Mouse (Mus musculus) macrophage (primary cell): ENCODE measurements at regions not wholly inside any gene's neighbourhood (a gene's known extent, or its start where the extent isn't known, plus 50 kb on each side); places are given as distances from the start of the nearest gene placed in this dataset.

ENCODE experiments used
- H3K27ac ChIP-seq: fragments of 350-480 bp; formaldehyde crosslinking; 2 replicates; pipeline ENCODE4 v1.9.0; 2021
- H3K36me3 ChIP-seq: fragments of 350-480 bp; formaldehyde crosslinking; 2 replicates; pipeline ENCODE4 v1.9.0; 2021; ENCODE audit errors: inconsistent target
- H3K4me3 ChIP-seq: fragments of 350-480 bp; formaldehyde crosslinking; 2 replicates; pipeline ENCODE4 v1.9.0; 2021; ENCODE audit errors: inconsistent target
- H3K79me2 ChIP-seq: fragments of 350-480 bp; formaldehyde crosslinking; 2 replicates; pipeline ENCODE4 v1.9.0; 2021; ENCODE audit errors: inconsistent target
- WGBS: methylation state at CpG from one replicate; pipeline ENCODE4 v1.1.7; 2026; ENCODE audit warnings: inconsistent platforms; ENCODE audit not compliant: missing documents; 5-methylcytosine and 5-hydroxymethylcytosine counted together

DNA sequence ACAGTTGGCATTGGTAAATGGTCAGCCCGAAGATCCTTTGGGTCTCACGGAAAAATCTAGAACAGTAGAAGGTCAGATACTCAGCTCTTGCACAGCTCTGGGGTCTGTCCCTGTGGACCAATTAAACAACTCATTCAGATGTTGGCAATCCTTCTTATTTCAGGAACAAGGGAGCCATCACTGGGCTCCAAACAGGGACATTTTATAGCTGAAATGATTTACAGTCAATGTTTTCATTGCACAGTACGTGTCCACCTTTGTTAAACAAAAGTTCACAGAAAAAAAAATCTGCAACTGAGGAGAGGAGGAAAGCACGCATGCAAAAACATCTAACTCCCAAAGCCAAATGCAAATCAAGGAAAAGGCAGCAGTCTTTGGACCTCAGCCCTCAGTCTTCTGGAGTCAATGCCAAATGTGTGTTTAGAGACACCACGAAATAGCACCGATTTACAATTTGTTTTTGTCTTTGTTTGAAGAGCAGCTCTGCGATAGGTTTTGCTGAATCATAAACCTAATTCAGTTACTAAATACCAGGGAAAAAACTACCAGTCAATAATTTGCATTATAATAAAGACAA is 127.1 kb downstream of the Kctd12 start:
- Histone ChIP-seq H3K79me2 (no peaks in the 10 kb centered on the region), H3K36me3 (no peaks in the 10 kb centered on the region), H3K4me3 (no peak overlapping the region), H3K27ac (no peak overlapping the region)
- 78% methylated on average over 7 of the region's 7 CpGs for WGBS

DNA sequence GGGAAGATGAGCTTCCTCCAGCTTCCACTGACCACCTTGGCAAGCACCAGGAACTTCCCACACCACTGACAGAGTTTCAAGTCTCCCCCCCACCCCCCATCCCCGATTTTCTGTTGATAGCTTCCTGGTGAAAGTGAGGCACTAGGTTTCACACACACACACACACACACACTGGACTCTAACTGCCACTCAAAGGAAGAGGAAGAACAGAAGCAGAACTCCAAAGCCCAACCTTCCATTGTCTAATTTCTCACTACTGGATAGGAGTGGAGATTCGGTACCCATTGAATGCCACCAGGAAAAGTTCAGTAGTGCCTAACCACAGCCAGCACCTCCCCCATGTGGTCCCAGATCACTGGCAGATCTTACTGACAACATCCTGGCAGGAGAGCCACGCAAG is 138.7 kb downstream of the Kctd12 start:
- Histone ChIP-seq H3K27ac (no peak overlapping the region), H3K36me3 (no peaks in the 10 kb centered on the region), H3K4me3 (no peak overlapping the region), H3K79me2 (no peaks in the 10 kb centered on the region)
- 21% methylated on average over 3 of the region's 3 CpGs for WGBS

DNA sequence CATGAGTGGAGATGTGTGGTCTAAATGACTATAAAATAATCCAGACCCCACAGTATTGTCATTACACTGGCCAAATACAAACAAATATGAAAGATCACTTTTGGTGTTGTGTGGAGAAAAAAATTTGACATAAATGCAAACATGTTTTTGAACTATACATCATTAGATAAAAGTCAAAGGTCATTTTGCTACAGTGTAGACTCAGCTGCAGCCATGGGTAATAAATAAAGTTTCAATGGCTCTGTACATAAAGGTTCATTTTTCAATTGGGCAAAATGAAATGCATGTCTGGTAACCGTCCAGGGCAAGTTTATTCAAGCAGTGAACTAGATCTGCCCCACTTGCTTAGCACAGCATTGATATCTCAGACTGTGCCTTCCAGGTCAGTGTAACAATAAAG is 144.8 kb downstream of the Kctd12 start:
- Histone ChIP-seq H3K4me3 (no peak overlapping the region), H3K36me3 (no peaks in the 10 kb centered on the region), H3K27ac (no peak overlapping the region), H3K79me2 (no peaks in the 10 kb centered on the region)
- WGBS, result 83% methylated on average over 1 of the region's 1 CpGs

DNA sequence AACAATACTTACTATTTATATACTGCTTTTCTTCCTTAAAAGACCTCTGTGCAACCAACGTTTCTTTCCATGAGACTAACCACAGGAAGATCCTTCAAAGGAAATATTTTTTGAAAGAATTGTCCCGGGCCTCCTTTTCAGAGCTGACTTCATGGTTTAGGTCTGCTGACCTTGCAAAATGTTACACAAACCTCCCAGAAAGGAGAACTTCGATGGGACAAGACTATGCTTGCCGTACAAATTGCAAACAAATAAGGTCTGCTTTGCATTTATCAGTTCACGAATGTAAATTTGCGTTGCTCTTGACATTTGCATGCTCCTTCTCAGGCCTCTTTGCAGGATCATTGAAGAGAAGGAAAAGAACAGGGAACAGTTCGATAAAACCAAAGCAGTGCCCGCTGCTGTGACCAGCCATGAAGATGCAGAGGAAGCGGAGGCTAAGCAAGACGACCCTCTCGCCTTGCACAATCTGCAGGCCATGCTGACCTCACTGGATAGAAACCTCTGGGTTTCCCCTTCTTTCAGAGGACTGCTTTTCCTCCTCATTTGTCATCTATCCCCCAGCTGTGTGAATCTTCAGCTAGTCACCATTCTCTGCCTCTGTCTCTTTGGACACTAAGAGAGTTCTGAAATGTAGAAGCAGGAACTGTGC is 147.2 kb downstream of the Kctd12 start:
- Histone ChIP-seq H3K4me3 (peak overlapping the region; percentile 0; the same call in 1 of the 2 replicates), H3K36me3 (no peaks in the 10 kb centered on the region), H3K79me2 (no peaks in the 10 kb centered on the region), H3K27ac (peak overlapping the region; percentile 82)
- WGBS, result 7% methylated on average over 11 of the region's 11 CpGs

DNA sequence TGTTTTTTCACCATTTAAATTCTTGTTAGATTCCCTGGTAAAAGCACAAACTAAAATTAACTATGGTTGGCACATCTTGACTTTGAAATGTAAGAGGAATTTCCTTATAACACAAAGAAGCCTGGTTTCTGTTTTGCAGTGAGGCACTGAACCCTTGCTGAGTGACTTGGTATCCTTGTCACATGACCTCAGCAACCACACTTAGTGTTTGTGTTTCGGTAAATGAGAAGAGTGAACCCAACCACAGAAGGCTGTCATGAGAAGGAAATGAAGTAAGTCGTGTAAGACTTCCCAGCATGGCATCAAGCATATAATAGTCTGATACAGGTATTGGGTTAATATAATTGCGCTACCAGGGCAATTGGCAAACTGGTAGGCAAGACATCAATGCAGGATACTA is 154.0 kb downstream of the Kctd12 start:
- Histone ChIP-seq H3K4me3 (no peak overlapping the region), H3K27ac (peak overlapping the region; percentile 77), H3K79me2 (no peaks in the 10 kb centered on the region), H3K36me3 (no peaks in the 10 kb centered on the region)
- WGBS, result 36% methylated on average over 3 of the region's 3 CpGs

DNA sequence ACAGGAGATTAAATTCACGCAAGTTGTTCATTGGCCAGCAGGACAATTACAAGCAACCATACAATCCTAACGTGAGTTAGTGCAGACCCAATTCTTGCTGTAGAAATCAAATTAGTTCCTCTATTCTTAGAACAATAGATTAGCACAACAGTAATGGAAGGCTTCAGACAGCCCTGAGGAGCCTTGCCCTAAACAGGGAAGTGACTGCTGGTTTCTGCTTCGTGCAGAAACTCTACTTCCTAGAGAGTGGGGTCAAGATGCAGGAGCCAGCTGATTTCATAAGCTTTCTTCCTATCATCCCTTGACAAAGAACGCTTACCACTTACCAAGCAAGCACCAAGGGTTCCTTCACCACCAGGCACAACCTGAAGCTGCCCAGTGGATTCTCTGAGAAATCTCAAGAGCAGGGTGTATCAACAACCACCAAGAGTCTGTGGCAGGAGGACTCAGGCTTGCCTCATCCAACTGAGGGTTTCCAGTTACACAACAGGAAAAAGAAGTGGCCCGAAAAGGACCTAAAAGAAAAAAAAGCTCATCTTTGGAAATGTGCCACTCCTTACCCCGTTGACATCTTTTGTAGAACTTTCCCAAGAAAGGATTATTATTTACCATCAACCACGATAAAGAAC is 154.6 kb downstream of the Kctd12 start:
- no peak overlapping the region for H3K4me3 ChIP-seq
- 16% methylated on average over 7 of the region's 7 CpGs for WGBS
- peak overlapping the region; percentile 77 for H3K27ac ChIP-seq

DNA sequence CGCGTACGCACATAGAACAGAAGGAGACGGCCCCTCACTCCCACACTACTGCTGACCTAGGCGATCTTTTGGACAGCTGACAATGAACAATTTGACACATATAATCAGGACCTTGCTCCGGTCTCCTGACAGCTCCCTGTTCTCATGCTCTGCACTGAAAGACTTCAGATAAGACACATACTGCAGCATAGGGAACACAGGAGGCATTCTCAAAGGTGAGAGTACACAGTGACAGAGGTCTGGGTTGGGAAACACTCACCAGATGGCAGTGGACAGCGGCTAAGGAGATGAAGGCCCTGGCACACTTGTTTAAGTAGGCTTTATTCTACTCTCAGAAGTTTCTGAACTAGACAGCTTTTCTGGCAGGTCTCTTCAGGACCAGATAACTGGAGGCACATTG is 156.9 kb downstream of the Kctd12 start:
- Histone ChIP-seq H3K36me3 (no peaks in the 10 kb centered on the region), H3K79me2 (no peaks in the 10 kb centered on the region), H3K27ac (no peak overlapping the region), H3K4me3 (no peak overlapping the region)
- WGBS, result 95% methylated on average over 7 of the region's 7 CpGs

More for the DNA sequence above, 154.6 kb downstream of the Kctd12 start:
- H3K36me3 ChIP-seq, result no peaks in the 10 kb centered on the region
- no peaks in the 10 kb centered on the region for H3K79me2 ChIP-seq

DNA sequence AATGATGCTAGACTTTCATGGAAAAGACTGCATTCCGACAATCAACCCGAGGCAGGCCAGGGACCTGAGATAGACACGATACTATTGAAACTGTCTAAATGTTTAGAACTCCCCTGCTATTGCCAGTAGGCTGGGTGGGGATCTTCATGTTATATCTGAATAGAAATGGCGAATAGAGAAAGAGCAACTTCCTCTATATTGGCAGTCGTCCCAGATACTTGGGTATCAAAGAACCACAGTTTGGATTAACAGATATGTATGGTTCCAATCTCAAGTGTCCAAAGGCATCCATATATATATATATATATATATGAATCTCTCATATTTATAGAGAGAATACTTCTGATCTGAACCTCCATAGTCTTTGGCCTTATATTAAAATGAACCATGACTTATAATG is 161.8 kb downstream of the Kctd12 start:
- no peak overlapping the region for H3K27ac ChIP-seq
- H3K4me3 ChIP-seq, result no peak overlapping the region
- WGBS, result 88% methylated on average over 5 of the region's 5 CpGs
- H3K79me2 ChIP-seq, result no peaks in the 10 kb centered on the region
- H3K36me3 ChIP-seq, result no peaks in the 10 kb centered on the region

DNA sequence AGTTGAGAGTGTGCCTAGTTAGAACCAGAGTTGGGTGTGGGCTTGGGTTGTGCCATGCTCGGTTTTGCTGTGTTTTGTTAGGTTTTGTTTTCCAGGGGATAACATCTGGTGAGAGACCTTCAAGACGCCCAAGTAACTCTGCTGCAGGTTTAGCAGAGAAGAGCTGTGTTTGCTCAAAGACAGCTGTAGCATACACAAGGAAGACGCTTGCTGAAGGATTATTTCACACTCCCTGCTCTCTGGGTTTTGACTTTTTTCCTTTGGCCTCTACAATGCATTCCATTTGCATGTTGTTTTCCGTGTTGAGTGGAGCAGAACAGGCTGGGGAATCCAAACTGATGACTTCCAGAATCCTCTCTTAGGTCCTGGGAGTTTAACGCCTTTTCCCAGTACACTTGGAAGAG is 170.8 kb downstream of the Kctd12 start:
- no peak overlapping the region for H3K4me3 ChIP-seq
- H3K79me2 ChIP-seq, result no peaks in the 10 kb centered on the region
- H3K36me3 ChIP-seq, result no peaks in the 10 kb centered on the region
- WGBS, result 84% methylated on average over 5 of the region's 5 CpGs
- H3K27ac ChIP-seq, result peak overlapping the region; percentile 80; the same call in 1 of the 2 replicates

DNA sequence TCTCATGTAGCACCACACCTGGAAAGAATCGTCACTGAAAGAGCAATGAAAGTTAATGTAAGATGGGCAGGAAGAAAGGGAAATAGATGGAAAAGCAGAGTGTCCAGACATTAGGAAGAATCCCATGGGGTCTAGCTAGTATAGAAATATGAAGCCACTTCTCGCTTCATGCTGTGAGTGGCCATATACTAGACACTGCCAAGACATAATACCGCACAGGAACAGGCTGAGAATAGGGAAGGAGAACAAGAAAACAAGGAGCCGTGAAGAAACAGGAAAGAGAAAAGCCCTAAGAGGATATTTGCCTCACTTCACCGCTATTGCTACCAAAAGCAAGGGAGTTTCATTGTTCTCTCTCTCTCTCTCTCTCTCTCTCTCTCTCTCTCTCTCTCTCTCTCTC is 171.4 kb downstream of the Kctd12 start:
- no peaks in the 10 kb centered on the region for H3K36me3 ChIP-seq
- H3K27ac ChIP-seq, result peak overlapping the region; percentile 80
- 5% methylated on average over 4 of the region's 5 CpGs for WGBS
- H3K79me2 ChIP-seq, result no peaks in the 10 kb centered on the region
- H3K4me3 ChIP-seq, result no peak overlapping the region

DNA sequence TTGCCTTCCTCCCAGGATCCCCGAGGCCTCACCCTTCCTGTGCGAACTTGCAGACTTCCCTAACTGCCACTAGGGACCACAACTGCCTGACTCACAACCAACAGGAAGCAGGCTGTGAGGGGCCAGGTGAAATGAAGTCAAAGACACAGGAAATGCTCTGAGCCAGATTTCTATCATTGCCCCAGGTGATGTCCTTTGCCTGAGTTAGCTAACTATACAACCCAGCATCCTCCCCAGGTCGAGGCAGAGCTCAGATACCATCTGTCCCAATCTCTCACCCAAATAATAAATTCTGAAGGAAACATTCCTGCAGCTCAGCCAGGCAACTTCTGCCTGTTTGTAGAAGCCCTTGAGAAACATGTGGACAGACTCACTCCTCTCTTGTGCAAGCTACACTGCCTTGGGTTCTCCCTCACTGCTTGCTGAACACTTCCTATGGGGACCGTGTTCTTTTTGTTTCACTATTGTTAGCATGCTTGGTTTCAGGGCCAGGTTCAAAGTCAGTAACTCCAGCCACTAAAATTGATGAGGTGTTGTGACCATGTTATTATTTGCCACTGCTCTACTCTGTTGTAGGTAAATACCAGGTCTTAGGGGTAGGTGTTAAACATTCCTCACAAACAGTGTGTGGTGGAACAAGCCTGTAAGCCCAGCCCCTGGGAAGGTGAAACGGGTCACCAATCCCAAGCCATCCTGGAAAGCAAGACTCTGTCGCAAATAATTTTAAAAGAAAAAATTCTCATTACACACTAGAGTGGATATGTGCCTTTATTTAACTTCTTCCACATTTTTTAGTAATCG is 172.1 kb downstream of the Kctd12 start:
- Histone ChIP-seq H3K36me3 (no peaks in the 10 kb centered on the region), H3K4me3 (peak overlapping the region; percentile 10; the same call in 1 of the 2 replicates), H3K79me2 (no peaks in the 10 kb centered on the region), H3K27ac (peak overlapping the region; percentile 80)
- 19% methylated on average over 7 of the region's 7 CpGs for WGBS

DNA sequence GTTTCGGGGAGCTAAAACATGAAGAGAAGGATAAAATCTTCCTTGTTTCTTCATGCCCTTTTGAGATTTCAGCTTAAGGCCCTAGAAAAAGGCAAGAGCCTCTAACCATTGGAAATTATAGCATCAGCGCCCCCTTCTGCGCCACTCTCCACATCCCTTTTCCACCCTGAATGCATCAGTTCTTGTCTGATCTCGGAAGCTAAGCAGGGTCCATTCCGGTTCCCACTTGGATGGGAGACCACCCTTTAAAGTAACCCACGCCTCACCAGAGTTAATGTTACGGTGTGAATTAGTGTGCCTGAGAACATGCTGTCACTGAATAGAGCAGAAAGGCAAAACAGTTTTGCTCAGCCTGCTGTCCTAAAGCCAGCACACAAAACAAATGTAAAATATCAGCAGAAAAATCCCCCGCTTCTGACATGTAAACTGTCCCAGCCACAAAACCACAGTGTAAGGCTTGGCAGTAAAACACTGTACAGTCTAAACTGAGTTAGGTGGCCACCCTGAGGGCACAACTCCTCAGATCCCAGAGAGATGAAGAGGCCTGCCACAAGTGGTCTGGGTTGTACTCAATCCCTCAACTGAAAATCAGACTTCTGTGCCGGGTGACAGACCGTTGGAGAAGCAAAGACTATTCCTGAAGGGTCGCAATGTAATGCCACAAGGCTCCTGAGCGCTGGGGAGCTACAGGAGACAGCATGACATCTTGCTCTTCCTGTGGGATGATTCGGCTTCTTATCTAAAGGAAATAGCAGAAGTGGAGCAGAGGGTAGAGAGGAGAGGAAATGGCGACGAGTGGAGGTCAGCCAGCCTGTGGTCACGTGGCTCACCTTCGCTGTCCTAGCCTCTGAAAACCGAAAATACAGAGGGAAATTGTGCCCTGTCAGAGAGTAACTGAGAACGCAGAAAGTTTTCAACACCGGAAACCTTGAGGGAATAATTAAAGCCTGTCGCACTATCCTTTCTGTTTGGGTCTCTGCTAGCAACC is 176.2 kb downstream of the Kctd12 start:
- H3K79me2 ChIP-seq, result no peaks in the 10 kb centered on the region
- WGBS, result 11% methylated on average over 21 of the region's 21 CpGs
- peak overlapping the region; percentile 6; the same call in 1 of the 2 replicates for H3K4me3 ChIP-seq
- H3K27ac ChIP-seq, result peak overlapping the region; percentile 88
- H3K36me3 ChIP-seq, result no peaks in the 10 kb centered on the region

DNA sequence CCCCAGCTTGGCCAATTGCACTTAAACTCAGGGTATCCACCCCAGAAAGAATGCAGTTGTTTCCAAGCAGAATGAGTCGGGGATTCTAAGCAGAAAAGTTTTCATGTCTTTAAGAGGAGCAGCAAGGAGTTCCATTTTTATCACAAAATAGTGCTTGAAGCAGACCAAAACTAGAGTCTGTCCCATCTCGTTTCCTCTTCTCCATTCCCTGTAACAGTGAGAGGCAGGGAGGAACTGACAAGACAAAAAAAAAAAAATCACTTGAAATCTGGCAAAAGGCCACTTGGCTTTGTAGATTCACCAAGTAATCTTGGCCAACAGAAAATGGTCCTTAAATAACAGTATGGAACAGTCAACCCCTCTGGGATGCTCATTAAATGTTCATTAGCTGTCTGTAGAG is 186.8 kb downstream of the Kctd12 start:
- 8% methylated on average over 2 of the region's 2 CpGs for WGBS
- H3K36me3 ChIP-seq, result no peaks in the 10 kb centered on the region
- no peaks in the 10 kb centered on the region for H3K79me2 ChIP-seq
- H3K4me3 ChIP-seq, result no peak overlapping the region
- no peak overlapping the region for H3K27ac ChIP-seq

DNA sequence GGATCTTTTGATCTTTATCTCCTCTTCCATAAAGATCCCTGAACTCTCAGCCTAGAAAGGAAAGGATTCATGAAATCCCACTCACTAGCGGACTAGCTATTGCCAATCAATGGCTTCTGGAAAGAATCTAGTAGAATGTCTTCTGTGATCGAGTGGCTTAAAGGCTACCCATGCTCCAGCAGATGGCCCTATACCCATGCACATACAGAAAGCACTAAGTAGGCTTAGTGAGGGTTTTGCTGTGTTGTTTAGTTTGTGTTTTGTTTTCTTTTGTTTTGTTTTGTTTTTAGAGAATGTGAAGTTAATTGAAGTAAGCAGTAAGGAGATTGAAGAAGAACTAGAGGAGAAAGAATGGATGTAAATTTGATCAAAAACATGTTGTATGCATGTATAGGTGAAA is 187.5 kb downstream of the Kctd12 start:
- H3K27ac ChIP-seq, result no peak overlapping the region
- H3K36me3 ChIP-seq, result no peaks in the 10 kb centered on the region
- WGBS, result 83% methylated on average over 2 of the region's 2 CpGs
- H3K79me2 ChIP-seq, result no peaks in the 10 kb centered on the region
- no peak overlapping the region for H3K4me3 ChIP-seq
